Mouse (Mus musculus) ZHBTc4 (cell line): Measurements from ENCODE around the gene Gm1043.

Source experiments
- DNase-seq: peaks from one replicate; pipeline ENCODE4 v3.0.0-alpha.2; 2011; ENCODE audit warnings: low read depth, low spot score

The Gm1043 gene

DNA sequence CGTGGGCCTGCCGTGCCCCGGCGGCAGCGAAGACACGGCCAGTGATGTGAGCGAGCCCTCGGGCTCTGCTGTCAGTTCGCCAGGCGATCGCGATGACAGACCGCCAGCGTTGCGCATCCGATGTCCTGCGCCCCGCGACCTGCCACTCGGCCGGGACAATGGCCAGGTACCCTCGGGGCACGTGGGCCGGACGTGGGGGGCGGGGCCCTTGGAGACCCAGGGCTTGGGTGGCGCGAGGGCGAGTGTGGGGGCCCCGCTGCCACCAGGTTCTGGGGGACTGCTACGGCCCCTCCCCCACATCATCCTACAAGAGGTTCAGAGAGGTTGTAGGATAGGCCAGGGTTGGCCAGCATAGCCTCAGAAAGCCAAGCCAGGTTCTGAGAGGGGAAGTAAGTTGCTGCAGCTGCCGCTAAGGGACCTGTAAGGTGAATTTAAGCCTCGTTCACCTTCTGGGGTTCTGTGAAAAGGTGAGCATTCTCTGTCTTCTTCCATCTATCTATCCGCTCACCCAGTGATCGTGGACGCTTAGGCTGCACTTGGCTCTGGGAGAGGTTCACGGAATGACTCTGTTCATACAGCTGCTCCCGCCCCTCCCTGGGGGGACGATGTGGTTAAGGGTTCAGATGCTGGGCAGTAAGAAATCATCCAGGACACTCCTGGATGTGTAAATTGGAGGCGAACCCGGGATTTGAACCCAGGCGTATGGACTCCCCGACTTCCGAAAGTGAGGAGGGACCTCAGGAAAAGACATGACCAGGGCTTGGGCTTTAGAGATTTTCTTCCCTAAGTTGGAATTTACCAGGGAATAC lies 157.4 kb downstream of the Gm1043 start:
- DNase-seq: no peak

DNA sequence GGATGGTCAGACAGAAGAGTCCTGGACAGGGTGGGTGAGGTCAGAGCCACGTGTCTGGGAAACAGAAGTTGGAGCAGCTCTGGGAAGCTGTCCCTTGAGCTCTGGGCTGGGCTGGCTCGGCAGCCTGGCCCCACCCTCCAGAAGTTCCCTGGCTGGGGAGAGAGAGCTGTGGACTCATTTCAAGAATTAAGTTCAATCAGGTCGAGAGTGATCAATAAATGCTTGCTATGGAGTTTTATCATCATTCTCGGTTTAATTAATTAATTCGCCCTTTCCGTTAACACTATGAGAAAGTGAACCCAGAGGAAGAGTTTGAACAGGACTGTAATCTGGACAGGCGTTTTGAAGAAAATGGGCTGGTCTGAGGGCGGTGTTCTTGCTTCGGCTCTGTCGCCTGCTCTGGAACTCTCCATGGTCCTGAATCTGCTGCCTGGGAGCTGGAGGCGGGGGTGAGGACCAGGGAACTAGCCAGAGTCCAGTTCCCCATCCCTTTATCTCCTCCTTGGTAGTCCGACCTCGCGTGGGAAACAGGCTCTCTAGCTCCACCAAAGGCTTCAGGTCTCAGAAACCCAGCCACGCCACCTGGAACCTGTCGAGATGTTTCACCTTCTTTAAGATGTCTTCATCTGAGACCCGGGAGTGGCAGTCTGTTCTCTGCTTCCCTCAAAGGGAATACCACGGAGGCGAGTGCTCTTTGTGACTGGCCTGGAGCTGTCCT lies 158.2 kb downstream of the Gm1043 start:
- DNase-seq: peak; percentile 81

DNA sequence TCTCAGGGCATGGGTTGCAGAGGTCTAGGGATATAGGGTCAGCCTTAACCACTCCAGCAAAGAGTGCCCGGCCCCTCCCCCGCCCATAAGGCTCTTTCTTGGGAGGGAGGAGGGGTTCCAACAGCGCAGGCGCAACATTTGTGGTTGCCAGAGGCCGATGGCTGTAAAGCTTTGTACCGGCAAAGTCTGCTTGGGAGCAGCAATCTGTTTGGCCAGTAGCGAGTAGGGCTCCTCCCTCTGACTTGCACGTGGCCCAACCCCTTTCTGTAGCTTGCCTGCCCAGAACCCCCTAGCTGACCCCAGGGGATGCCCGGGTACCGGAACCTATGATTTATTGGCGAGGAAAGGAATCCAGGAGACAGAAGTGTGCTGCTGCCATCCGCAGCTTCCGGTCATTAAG lies 159.0 kb downstream of the Gm1043 start:
- DNase-seq: no peak

DNA sequence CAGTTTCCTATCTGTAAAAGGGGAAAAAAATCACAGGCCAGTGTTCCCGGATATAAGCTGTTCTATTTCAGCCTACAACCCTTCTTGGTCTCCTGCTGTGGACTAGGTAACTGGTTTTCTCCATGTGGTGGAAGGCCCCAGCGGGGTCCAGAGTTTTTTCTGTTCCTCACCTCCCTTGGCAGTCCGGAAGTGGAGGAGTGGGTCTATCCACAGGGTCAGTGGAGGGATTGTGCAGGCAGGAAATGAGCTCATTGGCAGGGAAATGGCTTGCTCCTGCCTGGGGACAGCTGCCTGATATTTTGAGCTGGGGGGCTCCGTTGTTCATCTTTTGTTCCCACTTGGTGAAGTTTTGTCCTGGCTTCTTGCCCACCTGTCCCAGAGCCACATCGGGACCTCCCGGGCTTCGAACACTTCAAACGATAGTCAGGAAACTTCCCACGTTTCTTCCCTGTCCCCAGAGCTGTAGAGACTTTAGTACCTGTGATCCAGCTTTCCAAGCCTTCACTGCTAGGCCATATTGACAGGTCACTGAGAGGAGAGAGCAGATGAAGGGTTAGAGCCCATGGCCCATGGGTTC lies 159.6 kb downstream of the Gm1043 start:
- no peak for DNase-seq

DNA sequence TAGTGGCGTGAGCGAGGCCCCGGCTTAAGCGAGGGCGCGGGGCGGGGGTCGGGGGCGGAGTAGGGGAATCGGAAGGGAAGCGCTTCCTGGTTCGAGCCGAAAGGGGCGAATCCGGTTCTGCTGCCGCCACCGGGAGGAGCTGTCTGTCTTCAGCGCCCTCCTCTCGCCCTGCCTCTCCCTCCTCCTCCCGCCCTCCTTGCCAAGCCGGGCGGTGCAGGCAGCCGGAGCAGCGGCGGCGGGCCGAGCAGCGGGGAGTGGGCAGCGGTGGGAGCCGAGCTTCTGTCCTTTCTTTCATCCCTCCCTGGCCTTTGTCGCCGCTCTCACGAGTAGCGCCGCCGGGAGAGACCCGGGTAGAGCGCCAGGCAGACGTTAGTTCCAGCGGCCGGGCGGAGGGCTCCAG lies 160.5 kb downstream of the Gm1043 start:
- peak; percentile 70 for DNase-seq

GRCm38 (mm10) chr5:37246138-37246910 lies 161.2 kb downstream of the Gm1043 start:
- DNase-seq: peak; percentile 73

GRCm38 (mm10) chr5:37247456-37247855 lies 162.3 kb downstream of the Gm1043 start:
- no peak for DNase-seq

DNA sequence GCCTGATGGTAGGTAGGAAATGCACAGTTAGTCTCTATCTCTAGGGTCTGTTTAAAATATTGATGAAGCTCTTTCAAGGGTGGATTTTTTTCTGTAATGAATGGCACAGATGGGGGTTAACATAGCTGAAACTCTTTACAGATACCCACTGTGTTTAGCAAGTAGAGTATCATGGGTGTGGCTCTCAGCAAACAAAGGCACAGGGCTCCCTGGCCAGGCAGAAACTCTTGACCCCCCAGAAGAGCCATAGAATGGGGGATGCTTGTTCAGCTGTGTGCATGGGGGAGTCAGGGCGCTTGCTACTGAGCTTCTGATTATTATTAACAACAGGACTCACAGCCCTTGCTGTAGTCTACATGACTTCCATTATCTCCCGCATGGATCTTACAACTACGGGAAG lies 163.7 kb downstream of the Gm1043 start:
- no peak for DNase-seq

DNA sequence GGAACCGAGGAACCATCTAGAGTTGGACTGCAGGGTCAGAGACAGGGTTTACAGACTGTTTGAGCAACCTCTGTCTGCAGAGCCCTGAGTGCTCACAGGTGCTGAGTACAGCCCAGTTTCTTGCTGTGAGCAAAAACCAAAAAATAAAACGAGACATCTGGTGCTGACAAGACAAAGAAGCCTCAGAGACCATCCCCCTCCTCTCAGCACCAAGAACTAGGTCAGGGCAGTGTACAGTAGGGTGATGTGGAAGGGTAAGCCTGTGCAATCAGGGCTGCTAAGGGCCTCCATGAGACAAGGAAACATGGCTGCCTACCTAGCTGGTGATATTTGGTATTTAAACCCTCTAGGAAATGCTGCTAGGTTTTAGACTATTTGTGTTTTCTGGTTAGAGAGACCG lies 166.4 kb downstream of the Gm1043 start:
- no peak for DNase-seq

DNA sequence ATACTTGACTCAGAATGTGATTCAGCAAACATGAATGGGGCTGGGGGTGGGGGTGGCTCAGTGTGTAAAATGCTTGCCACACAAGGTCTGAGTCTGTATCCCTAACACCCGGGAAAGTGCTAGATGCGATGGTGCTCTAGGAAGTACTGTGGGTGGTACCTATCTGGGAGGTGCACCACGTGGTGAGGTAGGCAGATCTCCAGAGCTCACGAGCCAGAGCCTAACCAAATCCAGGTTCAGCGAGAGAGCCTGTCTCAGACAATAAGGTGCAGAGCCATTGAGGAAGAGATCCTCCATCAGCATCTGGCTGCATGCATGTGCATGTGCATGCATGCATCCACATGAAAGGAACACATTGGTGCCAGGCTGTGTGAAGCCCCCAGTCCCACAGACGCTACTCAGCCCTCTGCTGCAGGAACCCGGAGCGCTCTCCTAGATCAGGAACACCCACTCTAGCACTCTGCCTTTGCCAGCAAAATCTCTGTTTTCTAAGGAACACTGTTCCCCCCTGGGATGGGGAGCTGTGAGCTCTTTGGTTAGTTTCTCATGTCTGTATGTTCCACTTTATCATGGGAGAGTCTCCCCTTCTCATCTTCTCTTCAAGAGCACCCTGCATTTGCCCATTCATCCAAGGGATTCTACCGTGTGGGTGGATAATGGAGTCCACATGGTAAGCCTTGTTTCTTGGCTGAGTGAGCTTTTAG lies 167.1 kb downstream of the Gm1043 start:
- DNase-seq: no peak

GRCm38 (mm10) chr5:37254523-37254922 lies 169.4 kb downstream of the Gm1043 start:
- DNase-seq: no peak

DNA sequence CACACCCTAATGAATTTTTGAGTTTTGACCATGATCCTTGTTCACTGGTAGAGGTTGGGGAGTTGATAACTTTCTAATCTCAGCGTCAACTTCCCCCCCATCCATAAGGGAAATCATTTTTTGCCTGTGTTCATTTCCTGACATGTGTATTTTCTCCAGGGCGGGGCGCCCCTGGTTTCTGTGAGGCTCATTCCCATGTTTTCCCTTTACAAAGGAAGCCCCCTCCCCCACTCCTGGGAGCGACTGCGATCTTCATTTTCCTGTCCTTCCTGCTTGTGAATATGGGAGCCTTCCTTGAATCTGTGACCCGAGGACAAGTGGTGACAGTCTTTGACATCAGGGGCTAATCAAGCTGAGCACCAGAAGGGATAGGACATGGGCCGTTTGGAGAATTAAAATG lies 171.7 kb downstream of the Gm1043 start:
- no peak for DNase-seq

DNA sequence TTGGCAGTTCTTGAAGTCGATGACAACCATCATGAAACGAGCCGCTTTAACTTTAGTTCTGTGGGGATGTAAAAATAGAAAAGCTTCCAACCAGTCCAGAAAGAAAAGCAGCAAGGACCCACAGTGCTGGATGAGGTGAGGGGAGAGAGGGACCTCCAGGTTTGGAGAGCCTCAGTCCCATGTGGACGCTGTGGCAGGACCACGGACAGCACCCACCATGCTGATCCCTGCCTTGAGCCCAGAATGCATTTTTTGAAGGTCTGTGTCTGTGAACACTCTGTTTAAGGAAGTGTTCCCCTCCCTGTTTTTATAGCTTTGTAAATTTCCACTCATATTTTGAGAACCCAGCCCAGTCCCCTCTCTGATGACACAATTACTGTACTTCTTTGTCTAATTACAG lies 172.1 kb downstream of the Gm1043 start:
- DNase-seq: peak; percentile 52

- no peak for DNase-seq
Measured at GRCm38 (mm10) chr5:37261734-37262133, 176.6 kb downstream of the Gm1043 start.

DNA sequence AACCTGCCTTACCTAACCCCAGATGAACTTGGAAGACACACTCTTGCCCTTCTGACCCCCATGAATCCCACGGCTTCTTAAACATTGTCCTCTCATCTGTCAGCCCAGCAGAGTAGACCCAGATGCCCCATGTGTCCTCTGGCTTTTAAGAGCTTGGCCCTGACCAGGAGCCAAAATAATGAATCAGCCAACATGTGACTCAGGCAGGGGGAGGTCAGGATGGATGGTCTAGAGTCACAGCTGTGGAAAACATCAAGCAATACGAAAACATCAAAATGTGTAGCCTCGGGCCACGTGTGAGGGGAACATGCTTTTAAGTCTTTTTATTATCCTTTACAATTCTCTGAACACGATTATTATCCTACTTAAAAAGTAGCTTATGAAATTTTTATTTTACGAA lies 178.6 kb downstream of the Gm1043 start:
- no peak for DNase-seq
